Mouse (Mus musculus): ENCODE measurements at regions not wholly inside any gene's neighbourhood (a gene's known extent, or its start where the extent isn't known, plus 50 kb on each side); places are given as distances from the start of the nearest gene placed in this dataset.

- Histone ChIP-seq H3K27me3 (no peaks in the 10 kb centered on the region), H3K4me2 (no peak overlapping the region), H3K9ac (no peak overlapping the region), H3K36me3 (no peaks in the 10 kb centered on the region), H3K4me3 (no peak overlapping the region), H3K9me3 (no peaks in the 10 kb centered on the region), H3K27ac (replicated peaks) (no peak overlapping the region), H3K4me1 (replicated peaks) (no peaks in the 10 kb centered on the region)
- ATAC-seq (ENCODE audit: low read depth): no peak
- WGBS: 87% methylated on average over 8 of the region's 8 CpGs
Measured at GRCm38 (mm10) chr8:107642241-107642640, 54.0 kb upstream of the Psmd7 start.

- Histone ChIP-seq H3K27me3 (no peaks in the 10 kb centered on the region), H3K9ac (no peak overlapping the region), H3K4me2 (no peak overlapping the region), H3K36me3 (no peaks in the 10 kb centered on the region), H3K27ac (replicated peaks) (no peak overlapping the region), H3K9me3 (no peaks in the 10 kb centered on the region), H3K4me1 (replicated peaks) (peaks cover 8% of the 10 kb centered on the region), H3K4me3 (no peak overlapping the region)
- no peak for ATAC-seq (ENCODE audit: low read depth)
- WGBS: 82% methylated on average over 8 of the region's 8 CpGs
Measured at GRCm38 (mm10) chr8:107647936-107648335, 59.7 kb upstream of the Psmd7 start.

GRCm38 (mm10) chr8:107650306-107650705 lies 62.0 kb upstream of the Psmd7 start:
- H3K27me3 ChIP-seq: no peaks in the 10 kb centered on the region
- no peaks in the 10 kb centered on the region for H3K36me3 ChIP-seq
- H3K4me3 ChIP-seq: no peak overlapping the region
- H3K4me1 ChIP-seq (replicated peaks): peaks cover 8% of the 10 kb centered on the region
- H3K9ac ChIP-seq: no peak overlapping the region
- ATAC-seq (ENCODE audit: low read depth): no peak
- WGBS: 82% methylated on average over 9 of the region's 9 CpGs
- peak overlapping the region; percentile 45; the same call in 1 of the 2 replicates for H3K4me2 ChIP-seq
- H3K9me3 ChIP-seq: no peaks in the 10 kb centered on the region
- no peak overlapping the region for H3K27ac ChIP-seq (replicated peaks)

DNA sequence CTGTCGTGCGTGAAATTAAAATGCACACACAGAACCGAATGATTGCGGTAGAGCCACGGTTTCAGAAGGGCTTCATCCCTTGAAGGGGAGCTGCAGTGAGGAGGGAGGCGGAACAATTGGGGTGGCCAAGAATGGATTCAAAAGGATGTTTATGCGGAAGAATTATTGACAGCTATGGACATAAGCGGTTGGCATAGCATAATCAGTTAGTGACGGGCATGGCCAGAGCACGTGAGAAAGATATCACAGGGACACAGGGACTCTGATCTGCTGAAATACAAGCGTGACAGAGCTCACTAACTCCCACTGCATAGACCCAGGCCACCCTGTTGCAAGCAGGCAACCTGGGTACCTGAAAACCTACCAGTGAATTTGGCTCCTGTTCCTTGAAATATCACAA lies 63.2 kb upstream of the Psmd7 start:
- Histone ChIP-seq H3K4me2 (peak overlapping the region; percentile 45), H3K9ac (peak overlapping the region; percentile 26; the same call in 1 of the 2 replicates), H3K4me1 (replicated peaks) (peaks cover 8% of the 10 kb centered on the region), H3K36me3 (no peaks in the 10 kb centered on the region), H3K27me3 (no peaks in the 10 kb centered on the region), H3K27ac (replicated peaks) (peak overlapping the region; percentile 20; the same call in 1 of the 2 replicates), H3K9me3 (no peaks in the 10 kb centered on the region), H3K4me3 (peak overlapping the region; percentile 16)
- WGBS: 47% methylated on average over 11 of the region's 11 CpGs
- peak; percentile 61; the same call in 1 of the 2 replicates for ATAC-seq (ENCODE audit: low read depth)

DNA sequence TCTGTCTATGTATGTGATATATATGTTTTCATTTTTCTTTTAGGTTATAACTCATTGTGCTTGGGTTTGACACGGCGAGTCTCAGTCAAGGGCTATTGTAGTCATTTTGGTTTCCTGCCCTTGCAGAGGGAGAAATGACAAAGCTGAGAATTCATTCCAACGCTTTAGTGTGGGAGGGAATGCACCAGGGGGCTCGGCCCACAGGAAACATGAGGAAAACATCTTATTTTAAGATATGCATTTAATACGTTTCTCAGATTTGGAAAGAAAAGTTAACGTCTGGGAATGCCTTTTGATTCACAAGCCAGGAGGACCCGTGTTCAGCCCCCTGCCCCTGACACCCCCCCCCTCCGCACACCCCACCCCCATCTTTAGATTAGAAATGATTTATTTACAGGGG lies 64.0 kb upstream of the Psmd7 start:
- no peaks in the 10 kb centered on the region for H3K36me3 ChIP-seq
- H3K27me3 ChIP-seq: no peaks in the 10 kb centered on the region
- H3K4me3 ChIP-seq: no peak overlapping the region
- WGBS: 64% methylated on average over 8 of the region's 8 CpGs
- H3K4me1 ChIP-seq (replicated peaks): peaks cover 8% of the 10 kb centered on the region
- no peaks in the 10 kb centered on the region for H3K9me3 ChIP-seq
- H3K4me2 ChIP-seq: 0 out of 2 replicates have a peak overlapping the region, but pooled peaks have one; percentile 45
- H3K9ac ChIP-seq: no peak overlapping the region
- no peak overlapping the region for H3K27ac ChIP-seq (replicated peaks)
- no peak for ATAC-seq (ENCODE audit: low read depth)

DNA sequence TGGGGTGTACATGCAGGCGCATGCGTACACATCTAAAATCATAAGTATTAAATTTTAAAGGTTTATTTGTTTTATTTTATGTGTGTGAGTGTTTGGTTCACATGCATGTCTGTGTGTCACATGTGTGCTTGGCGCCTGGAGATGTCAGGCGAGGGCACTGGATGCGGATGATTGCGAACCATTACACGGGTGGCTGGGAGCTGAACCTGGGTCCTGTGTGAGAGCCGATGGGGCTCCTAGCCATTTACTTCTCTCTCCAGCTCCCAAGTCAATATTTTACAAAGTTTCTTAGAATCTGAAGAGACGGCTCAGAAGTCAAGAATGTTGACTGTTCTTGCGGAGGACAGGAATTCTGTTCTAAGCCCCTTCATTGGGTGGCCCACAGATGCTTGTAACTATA lies 65.4 kb upstream of the Psmd7 start:
- H3K9me3 ChIP-seq: no peaks in the 10 kb centered on the region
- WGBS: 93% methylated on average over 10 of the region's 10 CpGs
- no peak for ATAC-seq (ENCODE audit: low read depth)

DNA sequence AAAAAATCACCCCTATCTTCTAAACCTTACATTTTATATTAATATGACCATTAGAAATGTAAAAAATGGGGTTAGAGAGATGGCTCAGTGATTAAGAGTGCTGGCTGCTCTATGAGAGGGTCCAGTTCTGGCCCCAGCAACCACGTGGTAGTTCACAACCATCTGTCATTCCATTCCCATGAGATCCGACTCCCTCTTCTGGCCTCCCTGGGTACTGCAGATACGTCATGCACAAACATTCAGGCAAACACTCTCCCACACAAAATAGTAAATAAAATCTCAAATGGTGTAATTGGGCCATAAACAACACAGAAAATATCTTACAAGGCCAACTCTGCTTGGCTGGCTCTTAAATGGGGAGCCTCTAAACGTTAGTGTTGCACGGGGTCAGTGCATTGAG lies 68.4 kb upstream of the Psmd7 start:
- H3K4me3 ChIP-seq: no peak overlapping the region
- H3K27ac ChIP-seq (replicated peaks): no peak overlapping the region
- no peaks in the 10 kb centered on the region for H3K9me3 ChIP-seq
- peaks cover 3% of the 10 kb centered on the region for H3K4me1 ChIP-seq (replicated peaks)
- H3K9ac ChIP-seq: no peak overlapping the region
- H3K4me2 ChIP-seq: no peak overlapping the region
- ATAC-seq (ENCODE audit: low read depth): no peak
- H3K27me3 ChIP-seq: no peaks in the 10 kb centered on the region
- no peaks in the 10 kb centered on the region for H3K36me3 ChIP-seq
- 77% methylated on average over 5 of the region's 5 CpGs for WGBS

More for the DNA sequence above, 65.4 kb upstream of the Psmd7 start:
- no peaks in the 10 kb centered on the region for H3K36me3 ChIP-seq
- no peak overlapping the region for H3K27ac ChIP-seq (replicated peaks)
- peaks cover 8% of the 10 kb centered on the region for H3K4me1 ChIP-seq (replicated peaks)
- H3K4me3 ChIP-seq: no peak overlapping the region
- H3K9ac ChIP-seq: no peak overlapping the region
- H3K4me2 ChIP-seq: no peak overlapping the region
- no peaks in the 10 kb centered on the region for H3K27me3 ChIP-seq

DNA sequence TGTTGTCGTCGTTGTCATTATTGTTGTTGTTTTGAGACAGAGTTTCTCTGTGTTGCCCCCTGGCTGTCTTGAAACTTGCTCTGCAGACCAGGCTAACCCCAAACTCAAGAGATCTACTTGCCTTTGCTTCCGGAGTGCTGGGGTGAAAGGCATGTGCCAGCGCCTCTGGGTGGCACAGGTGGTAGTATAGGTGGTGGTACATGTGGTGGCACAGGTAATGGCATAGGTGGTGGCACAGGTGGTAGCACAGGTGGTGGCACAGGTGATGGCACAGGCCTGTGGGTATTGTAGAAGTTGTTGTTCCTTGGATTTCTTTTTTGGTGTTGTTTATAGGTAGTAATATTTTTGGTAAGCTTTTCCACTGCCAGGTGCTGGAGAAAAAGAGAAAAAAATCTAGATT lies 69.5 kb upstream of the Psmd7 start:
- Histone ChIP-seq H3K4me3 (no peak overlapping the region), H3K9ac (no peak overlapping the region), H3K4me2 (no peak overlapping the region), H3K27ac (replicated peaks) (no peak overlapping the region), H3K9me3 (no peaks in the 10 kb centered on the region), H3K36me3 (no peaks in the 10 kb centered on the region), H3K4me1 (replicated peaks) (no peaks in the 10 kb centered on the region), H3K27me3 (no peaks in the 10 kb centered on the region)
- 88% methylated on average over 4 of the region's 4 CpGs for WGBS
- no peak for ATAC-seq (ENCODE audit: low read depth)

DNA sequence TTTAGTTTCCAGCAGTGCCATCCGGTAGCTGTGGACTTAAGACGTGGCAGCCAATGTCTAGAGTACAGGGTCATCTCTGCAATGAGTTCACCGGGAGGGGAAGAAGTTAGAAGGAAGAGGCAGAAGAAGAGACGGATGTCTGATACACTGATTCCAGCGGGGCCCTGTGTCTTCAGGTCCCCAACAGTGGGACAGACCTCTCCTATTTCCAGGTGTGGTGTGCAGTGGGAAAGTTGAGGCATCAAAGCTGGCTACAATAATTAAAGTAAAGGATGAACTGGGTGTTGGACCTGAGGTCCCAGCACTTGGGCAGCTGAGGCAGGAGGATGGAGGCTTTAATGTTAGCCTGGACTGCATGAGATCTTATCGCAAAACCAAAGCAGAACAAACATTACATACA lies 70.1 kb upstream of the Psmd7 start:
- no peak overlapping the region for H3K27ac ChIP-seq (replicated peaks)
- no peaks in the 10 kb centered on the region for H3K9me3 ChIP-seq
- H3K4me3 ChIP-seq: no peak overlapping the region
- no peaks in the 10 kb centered on the region for H3K36me3 ChIP-seq
- no peak overlapping the region for H3K4me2 ChIP-seq
- WGBS: 91% methylated on average over 6 of the region's 6 CpGs
- no peak overlapping the region for H3K9ac ChIP-seq
- H3K27me3 ChIP-seq: no peaks in the 10 kb centered on the region
- ATAC-seq (ENCODE audit: low read depth): no peak
- no peaks in the 10 kb centered on the region for H3K4me1 ChIP-seq (replicated peaks)

GRCm38 (mm10) chr8:107660624-107661023 lies 72.4 kb upstream of the Psmd7 start:
- Histone ChIP-seq H3K4me2 (no peak overlapping the region), H3K4me3 (no peak overlapping the region), H3K9ac (no peak overlapping the region), H3K36me3 (no peaks in the 10 kb centered on the region), H3K4me1 (replicated peaks) (no peaks in the 10 kb centered on the region), H3K9me3 (no peaks in the 10 kb centered on the region), H3K27me3 (no peaks in the 10 kb centered on the region), H3K27ac (replicated peaks) (no peak overlapping the region)
- no peak for ATAC-seq (ENCODE audit: low read depth)
- WGBS: 90% methylated on average over 6 of the region's 6 CpGs

GRCm38 (mm10) chr8:107669608-107670007 lies 81.3 kb upstream of the Psmd7 start:
- Histone ChIP-seq H3K27me3 (no peaks in the 10 kb centered on the region), H3K9ac (no peak overlapping the region), H3K4me2 (no peak overlapping the region), H3K27ac (replicated peaks) (no peak overlapping the region), H3K4me1 (replicated peaks) (peaks cover 8% of the 10 kb centered on the region), H3K4me3 (no peak overlapping the region), H3K36me3 (no peaks in the 10 kb centered on the region), H3K9me3 (no peaks in the 10 kb centered on the region)
- no peak for ATAC-seq (ENCODE audit: low read depth)
- WGBS: 93% methylated on average over 5 of the region's 5 CpGs

- Histone ChIP-seq H3K9ac (no peak overlapping the region), H3K27me3 (no peaks in the 10 kb centered on the region), H3K4me2 (no peak overlapping the region; the same call in 1 of the 2 replicates), H3K4me1 (replicated peaks) (peaks cover 8% of the 10 kb centered on the region), H3K36me3 (no peaks in the 10 kb centered on the region), H3K4me3 (no peak overlapping the region), H3K9me3 (no peaks in the 10 kb centered on the region), H3K27ac (replicated peaks) (0 out of 2 replicates have a peak overlapping the region, but pooled peaks have one; percentile 18)
- 11% methylated on average over 8 of the region's 8 CpGs for WGBS
- peak; percentile 90 for ATAC-seq (ENCODE audit: low read depth)
Measured at GRCm38 (mm10) chr8:107671471-107671870, 83.2 kb upstream of the Psmd7 start.

DNA sequence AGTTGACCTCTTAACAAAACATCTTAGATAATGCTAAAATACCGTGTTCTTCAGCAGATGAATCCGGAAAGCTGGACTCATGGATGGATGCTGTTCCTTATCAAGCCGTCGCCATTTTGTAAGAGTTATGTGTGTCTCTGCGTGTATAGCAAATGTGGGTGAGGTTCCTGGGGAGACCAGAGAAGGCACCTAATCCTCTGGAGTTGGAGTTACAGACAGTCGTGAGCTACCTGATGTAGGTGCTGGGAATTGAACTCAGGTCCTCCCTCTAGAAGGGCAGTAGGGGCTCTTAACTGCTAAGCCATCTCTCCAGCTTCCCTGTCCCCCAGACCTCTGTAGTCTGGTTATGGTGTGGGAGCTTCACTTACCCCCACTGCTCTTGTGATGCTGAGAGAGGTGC lies 84.4 kb upstream of the Psmd7 start:
- no peak overlapping the region for H3K9ac ChIP-seq
- no peak overlapping the region for H3K4me2 ChIP-seq
- no peak overlapping the region for H3K4me3 ChIP-seq
- 91% methylated on average over 6 of the region's 6 CpGs for WGBS
- peaks cover 8% of the 10 kb centered on the region for H3K4me1 ChIP-seq (replicated peaks)
- H3K36me3 ChIP-seq: no peaks in the 10 kb centered on the region
- ATAC-seq (ENCODE audit: low read depth): no peak
- no peaks in the 10 kb centered on the region for H3K27me3 ChIP-seq
- H3K9me3 ChIP-seq: 0 out of 2 replicates have a peak, but pooled peaks cover 3% of the 10 kb centered on the region
- H3K27ac ChIP-seq (replicated peaks): no peak overlapping the region
